Mouse (Mus musculus) adrenal gland, postnatal 4 days (tissue): ENCODE data around the gene Isoc2a. TPM values are rescaled to one million over a fixed set of nuclear protein-coding genes. Genes with fewer than 3 reads are reported as not detected.
"Not testable (repeated sequence)": the region's sequence is repeated elsewhere in the genome, so short reads cannot be mapped to it uniquely, and the experiment has no call there.

ENCODE experiments used
- DNase-seq, 2 experiments: peaks; one replicate each; pipeline ENCODE4 v3.0.0; 2021 to 2022; ENCODE audit warnings: low spot score in 2 of 2, mixed read lengths in 2 of 2
- total RNA-seq, 2 experiments: library from RNA; stranded (reverse); gene quantifications; 2 replicates each; pipeline ENCODE4 v1.2.3; 2021

Gene Isoc2a
- total RNA-seq, 2 experiments from 2014 or later, result 22.6 to 22.8 TPM

DNA sequence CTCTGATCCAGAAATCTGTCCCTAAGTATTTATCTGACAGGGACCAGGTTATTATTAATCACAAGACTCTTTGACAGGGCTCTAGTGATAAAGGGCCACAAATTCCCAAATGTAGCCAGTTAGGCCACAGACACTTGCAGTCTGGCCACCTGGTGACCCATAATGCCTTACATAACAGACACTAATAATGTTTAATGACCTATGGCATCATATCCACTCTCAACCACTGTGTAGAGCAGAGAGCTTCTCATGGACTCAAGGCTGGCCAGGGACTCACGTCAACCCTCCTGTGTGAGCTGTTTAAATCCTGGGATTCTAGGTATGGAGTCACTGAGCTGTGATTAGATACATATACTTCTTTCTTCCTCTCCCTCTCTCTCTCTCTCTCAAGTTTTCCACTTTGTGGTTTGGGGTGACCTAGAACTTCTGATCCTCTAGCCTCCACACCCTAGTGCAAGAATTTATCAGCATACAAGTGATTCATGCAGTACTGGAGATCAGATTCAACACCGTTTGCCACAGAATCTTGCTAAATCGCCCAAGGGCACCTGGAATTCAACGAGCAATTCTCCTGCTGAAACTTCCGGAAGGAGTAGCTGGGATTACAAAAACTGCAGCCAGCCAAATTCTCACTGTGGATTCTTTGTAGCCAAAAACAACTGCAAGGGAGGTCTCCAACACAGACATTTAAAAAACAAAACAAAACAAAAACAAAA, 12.7 kb upstream of the Isoc2a start:
- DNase-seq, result no peak

DNA sequence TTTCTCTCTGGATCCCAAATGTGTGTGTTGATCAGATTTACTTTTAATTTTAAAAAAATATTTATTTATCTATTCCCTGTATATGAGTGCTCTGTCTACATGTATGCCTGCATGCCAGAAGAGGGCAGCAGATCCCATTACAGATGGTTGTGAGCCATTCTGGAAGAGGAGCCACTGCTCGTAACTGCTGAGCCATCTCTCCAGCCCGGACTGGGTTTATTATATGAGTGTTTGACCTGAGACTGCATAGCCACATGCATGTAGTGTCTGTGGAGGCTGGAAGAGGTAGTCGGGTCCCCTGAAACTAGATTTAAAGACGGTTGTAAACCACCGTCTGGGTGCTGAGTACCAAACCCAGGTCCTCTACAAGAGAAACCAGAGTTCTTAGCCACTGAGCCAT, 11.9 kb upstream of the Isoc2a start:
- DNase-seq, result no peak

DNA sequence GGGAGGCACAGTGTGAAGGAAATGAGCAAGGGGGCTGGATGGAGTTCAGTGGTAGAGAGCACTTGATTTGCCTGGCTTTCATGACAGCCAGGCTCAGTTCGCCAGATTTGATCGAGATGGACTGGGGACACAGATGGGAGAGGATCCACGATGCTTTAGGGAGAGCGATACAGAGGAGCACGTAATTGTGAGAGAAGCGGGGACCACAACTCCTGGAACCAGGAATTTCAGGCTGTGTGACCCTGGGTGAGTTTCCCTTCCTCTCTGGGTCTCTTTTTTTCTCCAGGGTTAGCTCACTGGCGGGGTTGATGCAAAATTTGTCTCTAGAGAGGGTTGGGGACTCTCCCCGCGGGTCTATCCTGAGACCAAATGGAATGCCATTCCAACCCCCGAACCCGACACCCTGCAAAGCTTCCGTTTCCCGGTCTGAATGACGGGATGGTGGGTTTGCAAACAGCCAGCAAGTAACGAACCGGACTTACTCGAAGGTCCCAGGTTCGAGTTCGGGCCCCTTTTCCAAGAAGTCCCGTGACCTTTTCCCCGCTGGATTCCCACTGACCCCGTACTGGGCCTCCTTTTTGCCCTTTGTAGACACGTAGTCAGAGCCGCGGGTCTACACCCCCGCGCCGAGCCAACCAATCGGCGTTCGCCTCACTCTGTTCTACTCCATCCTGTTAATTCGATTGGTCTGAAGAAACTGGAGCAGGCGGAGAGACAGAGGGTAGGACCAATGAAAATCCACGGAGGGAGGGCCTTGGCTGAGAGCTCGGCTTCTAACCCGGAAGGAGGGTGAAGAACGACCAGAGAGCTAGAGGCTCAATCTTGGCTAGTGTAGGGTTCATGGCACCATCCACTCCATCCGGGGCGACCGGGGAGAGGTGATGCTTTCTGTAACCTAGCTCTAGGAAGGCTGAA, 11.1 kb upstream of the Isoc2a start:
- DNase-seq, result peak; percentile 78 to 88

DNA sequence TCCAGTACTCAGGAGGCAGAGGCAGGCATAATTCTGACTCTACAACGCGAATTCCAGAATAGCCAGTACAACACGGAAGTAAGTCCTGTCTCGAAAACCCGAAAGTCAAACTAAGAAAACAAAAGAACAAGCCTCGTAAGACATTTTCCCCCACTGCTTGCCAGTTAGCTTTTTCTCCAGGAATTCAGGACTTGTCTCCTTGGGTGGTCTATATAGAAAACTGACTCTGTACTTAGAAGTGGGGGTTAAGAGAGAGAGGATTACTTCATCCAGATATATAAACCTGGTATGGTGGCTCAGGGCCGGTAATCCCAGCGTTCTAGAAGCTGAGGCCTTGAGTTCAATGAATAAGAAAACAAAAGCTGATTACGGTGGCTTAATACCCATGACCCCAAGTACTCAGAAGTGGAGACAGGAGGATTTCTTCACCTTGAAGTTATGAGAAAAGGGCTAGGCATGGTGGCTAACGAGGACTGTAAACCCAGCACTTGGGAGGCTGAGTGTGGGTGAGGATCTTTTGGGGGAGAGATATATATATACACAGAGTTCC, 10.2 kb upstream of the Isoc2a start:
- no peak for DNase-seq

DNA sequence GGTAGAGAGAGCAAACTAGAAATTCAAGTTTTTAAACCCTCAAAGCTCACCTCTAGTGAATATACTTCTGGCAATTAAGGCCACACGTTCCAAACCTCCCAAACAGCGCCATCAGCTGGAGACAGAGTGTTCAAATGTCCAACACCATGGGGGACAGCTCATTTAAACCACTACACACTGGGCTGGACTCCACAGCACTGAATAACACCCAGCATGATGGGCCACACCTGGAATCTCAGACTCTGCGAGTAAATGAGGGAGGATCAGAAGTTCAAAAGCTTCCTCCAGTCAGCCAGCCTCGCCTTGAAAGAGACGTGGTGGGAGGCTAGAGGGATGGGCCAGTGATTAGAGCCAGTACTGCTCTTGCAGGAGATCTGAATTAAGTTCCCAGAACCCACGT, 6.8 kb upstream of the Isoc2a start, which contains the start of gene Isoc2b:
Gene Isoc2b, minus strand, starts transcription at position 126 of the 400 bp plus-strand sequence.
- DNase-seq, result no peak

DNA sequence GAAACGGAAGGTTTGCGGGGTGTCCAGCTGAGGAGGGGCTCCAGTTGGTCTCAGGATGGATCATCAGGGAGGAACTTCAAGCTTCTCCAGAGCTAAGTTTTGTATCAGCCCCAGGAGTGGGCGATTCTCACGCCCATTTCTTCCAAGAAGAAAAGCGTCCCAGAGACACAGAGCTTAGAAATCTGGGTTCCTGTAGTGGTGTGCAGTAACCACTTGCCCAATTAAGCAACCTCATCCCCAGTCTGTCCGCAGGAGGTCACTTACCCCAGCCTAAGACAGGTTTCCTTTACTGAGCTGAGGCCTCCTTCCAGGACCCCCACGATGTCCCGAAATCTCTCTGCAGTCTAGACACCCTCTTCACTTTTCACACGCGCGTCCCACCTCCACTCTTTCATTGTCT, 273 bp downstream of the Isoc2a start:
- no peak for DNase-seq

DNA sequence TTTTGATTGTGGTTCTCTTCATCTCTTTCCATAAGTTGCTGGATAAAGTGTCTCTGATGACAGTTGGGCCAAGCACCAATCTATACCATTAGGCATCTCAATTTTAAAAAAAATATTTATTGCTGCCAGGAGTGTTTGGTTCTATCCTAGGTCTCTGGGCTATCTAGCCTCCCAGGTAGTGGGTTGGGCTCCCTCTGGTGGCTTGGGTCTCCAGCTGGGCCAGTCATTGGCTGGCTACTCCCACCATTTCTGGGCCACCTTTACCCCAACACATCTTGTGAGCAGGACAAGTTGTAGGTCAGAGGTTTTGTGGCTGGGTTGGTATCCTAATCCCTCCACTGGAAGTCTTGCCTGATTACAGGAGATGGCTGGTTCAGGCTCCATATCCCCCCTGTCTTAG, 1.2 kb downstream of the Isoc2a start:
- DNase-seq, result no peak

DNA sequence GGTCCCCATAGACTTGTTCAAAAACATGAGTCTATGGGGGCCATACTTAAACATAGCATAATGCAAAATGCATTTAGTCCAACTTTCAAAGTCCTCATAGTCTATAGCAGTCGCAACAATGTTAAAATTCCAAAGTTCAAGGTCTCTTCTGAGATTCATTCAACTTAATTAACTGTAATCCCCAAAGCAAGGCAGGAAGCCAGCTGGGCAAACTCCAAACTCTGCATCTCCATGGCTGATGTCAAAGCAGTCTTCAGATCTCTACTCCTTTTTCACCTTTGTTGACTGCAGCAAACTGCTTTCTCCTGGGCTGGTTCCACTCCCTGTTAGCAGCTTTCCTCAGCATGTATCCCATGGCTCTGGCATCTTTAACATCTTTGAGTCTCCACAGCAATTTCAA, 2.1 kb downstream of the Isoc2a start:
- DNase-seq, result not testable (repeated sequence)

- DNase-seq, result no peak
Measured at GRCm38 (mm10) chr7:4886680-4887079, 9.7 kb downstream of the Isoc2a start.

DNA sequence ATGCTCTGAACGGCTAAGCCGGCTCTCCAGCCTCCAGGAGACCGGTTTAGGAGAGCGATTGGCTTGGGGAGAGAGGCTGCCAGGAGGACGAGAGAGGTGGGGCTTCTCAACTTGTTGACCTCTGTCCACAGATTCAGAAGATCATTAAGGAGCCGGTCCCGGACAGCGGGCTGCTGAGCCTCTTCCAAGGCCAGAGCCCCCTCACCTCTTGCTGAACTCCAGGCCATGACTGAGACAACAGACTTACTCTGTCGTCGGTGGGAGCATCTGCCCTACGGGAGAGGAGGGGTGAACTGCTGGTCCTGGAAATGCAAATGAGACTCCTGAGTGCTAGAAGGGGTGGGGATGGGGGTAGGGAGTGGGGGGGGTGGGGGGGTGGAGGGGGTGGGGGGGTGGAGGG, 18.2 kb downstream of the Isoc2a start:
- no peak for DNase-seq

- DNase-seq, result no peak
Measured at GRCm38 (mm10) chr7:4898851-4899648, 22.1 kb downstream of the Isoc2a start.

DNA sequence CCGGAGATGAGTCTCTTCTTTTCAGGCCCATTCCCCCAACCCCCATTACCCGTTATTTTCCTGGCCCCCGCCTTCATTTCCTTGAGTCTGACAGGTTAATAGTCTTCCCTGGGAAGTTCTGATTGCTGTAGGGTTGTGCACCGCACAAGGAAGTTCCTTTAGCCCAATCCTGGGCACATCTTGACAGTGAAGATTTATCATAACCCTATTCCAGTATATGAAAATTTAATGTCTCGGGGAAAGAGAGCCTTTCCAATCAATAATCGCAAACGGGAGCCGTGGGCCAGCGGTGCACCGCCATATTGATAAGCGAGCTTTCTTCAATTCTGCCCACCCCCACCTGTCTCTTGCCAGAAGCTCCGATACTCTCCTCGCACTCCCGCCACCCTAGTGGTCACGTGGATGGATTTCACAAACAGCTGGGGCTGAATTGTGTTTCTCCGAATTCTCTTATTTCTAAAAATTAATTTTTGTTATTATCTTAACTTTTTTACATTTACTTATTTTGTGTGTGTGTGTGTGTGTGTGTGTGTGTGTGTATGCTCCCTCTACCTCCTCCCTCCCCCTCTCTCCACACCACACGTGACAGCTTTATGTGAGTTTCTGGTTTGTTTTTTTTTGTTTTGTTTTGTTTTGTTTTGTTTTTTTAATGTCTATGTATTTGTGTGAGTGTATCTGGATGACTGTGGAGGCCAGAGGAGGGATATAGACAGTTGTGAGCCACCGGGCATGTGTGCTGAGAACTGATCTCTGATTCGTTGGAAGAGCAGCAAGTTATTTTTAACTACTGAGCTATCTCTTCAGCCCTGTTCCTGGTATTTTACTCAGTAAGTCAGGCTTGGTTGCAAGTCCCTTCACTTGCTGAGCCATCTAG, 22.9 kb downstream of the Isoc2a start:
- DNase-seq, result no peak

GRCm38 (mm10) chr7:4900523-4900851, 23.5 kb downstream of the Isoc2a start:
- no peak for DNase-seq

GRCm38 (mm10) chr7:4901171-4901570, 24.2 kb downstream of the Isoc2a start:
- DNase-seq, result no peak

DNA sequence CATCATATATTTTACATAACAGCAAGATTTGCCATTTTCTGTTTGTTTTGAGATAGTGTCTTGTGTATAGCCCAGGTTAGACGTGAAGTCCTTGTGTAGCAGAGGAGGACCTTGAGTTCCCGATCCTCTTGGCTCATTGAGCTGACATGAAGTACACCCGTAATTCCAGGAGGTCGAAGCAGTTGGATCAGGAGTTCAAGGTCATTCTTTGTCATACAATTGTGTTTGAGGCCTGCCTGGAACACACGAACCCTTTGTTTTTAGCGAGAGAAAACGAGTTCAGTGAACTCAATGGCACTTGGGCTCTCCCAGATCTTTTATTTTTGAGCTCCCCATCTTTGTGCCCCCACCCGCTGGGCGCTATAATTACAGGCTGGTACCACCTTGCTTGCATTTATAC, 25.5 kb downstream of the Isoc2a start:
- DNase-seq, result no peak

- no peak for DNase-seq
Measured at GRCm38 (mm10) chr7:4906466-4906950, 29.6 kb downstream of the Isoc2a start, which contains the start of gene Gm36210. Gm36210 (minus strand) TSS chr7:4906516.

DNA sequence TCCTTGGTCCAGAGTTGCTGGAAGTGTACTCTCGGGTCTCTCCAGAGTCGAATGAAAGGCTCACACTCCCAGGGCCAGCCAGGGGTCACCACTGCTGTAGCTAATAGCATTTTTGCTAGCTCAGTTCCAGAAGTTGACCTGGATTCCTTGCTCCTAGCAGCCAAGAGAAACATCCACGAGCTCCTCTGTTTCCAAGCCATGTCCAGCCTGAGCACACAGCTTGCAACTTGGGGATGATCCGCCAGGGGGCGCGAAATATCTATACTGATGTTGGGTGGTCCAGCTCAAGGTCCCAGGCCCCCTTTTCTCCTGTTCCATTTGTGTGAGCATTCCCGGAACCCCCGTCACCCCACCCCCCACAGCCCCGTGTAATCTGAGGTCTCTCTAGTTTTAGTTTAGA, 34.6 kb downstream of the Isoc2a start:
- no peak for DNase-seq

GRCm38 (mm10) chr7:4912248-4912647, 35.3 kb downstream of the Isoc2a start:
- DNase-seq, result no peak

DNA sequence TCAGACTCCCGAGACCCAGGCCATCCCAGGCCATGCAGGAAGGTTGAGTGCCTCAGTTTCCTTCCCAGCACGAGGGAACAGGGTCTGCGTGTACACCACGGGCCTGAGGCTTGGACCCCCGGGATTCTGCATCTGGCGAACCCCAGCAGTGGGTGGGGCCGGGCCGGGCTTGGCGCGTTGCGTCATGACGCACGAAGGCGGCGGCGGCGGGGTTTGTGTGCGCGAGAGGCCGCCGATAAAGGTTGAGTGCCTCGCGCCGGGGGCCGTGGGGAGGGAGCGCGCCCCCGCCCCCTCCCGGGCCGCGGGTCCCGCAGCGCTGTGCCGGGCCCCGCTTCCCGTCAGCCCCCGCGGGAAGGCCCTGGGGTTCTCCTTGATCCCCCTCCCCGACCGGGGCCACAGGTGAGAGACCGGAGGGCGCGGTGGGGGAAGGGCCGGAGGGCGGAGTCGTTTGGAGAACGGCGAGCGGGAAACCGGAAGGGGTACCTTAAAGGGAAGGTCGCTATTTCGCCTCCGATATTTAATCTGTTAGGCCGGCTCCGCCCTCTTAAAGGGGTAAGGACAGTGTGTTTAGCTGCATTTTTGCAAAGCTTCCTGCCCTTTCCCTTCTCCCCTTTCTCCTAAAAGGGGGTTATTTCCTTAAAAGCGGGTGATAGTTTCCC, 38.2 kb downstream of the Isoc2a start, which contains the start of gene Zfp628:
Gene Zfp628, plus strand, starts transcription at position 211 of the 659 bp plus-strand sequence.
- DNase-seq, result peak; percentile 81 to 92
